Mouse (Mus musculus) myocyte (in vitro differentiated cells): ENCODE results near the gene Kcnf1. TPM values are rescaled to one million over a fixed set of nuclear protein-coding genes. Genes with fewer than 3 reads are reported as not detected.
A peak's percentile ranks its signal among the peaks of the same experiment; 100 is the strongest.

Experiments
- H3K27me3 ChIP-seq: one replicate; pipeline ENCODE4 v1.6.1; 2011; ENCODE audit not compliant: control insufficient read depth, insufficient read depth, insufficient read length
- H3K36me3 ChIP-seq: one replicate; pipeline ENCODE4 v1.6.1; 2011; ENCODE audit not compliant: control insufficient read depth, insufficient read depth
- H3K4me2 ChIP-seq: one replicate; pipeline ENCODE4 v1.6.1; 2011; ENCODE audit warnings: low read depth, control low read depth
- H3K4me3 ChIP-seq: one replicate; pipeline ENCODE4 v1.5.1; 2011; ENCODE audit warnings: mild to moderate bottlenecking, control low read depth, moderate library complexity
- H3K79me2 ChIP-seq: one replicate; pipeline ENCODE4 v1.6.1; 2011; ENCODE audit not compliant: control insufficient read depth, insufficient read depth
- H3ac ChIP-seq: one replicate; pipeline ENCODE4 v1.6.1; 2011; ENCODE audit not compliant: control insufficient read depth, insufficient read length
- CEBPB ChIP-seq: IDR thresholded peaks from 2 replicates; pipeline ENCODE4 v1.6.1; 2011; ENCODE audit warnings: mild to moderate bottlenecking, moderate library complexity; ENCODE audit not compliant: poor library complexity, insufficient read depth, severe bottlenecking
- E2F4 ChIP-seq: IDR thresholded peaks from one replicate; pipeline ENCODE4 v1.6.1; 2011; ENCODE audit warnings: mild to moderate bottlenecking, control low read depth, moderate library complexity; ENCODE audit not compliant: insufficient read depth
- MAX ChIP-seq: IDR thresholded peaks from one replicate; pipeline ENCODE4 v1.6.1; 2011; ENCODE audit warnings: low read depth, mild to moderate bottlenecking, control low read depth
- MYOD1 ChIP-seq, 3 experiments: IDR thresholded peaks; one replicate each; pipeline ENCODE4 v1.6.1; 2011; ENCODE audit warnings: control low read depth in 2 of 3, low read depth in 2 of 3, mild to moderate bottlenecking in 2 of 3, moderate library complexity in 1 of 3; ENCODE audit not compliant: insufficient read length in 2 of 3, control insufficient read depth in 1 of 3
- MYOG ChIP-seq, 3 experiments: IDR thresholded peaks; one replicate each; pipeline ENCODE4 v1.6.1; 2011; ENCODE audit warnings: control low read depth in 2 of 3, low read depth in 2 of 3, mild to moderate bottlenecking in 2 of 3; ENCODE audit not compliant: insufficient read length in 2 of 3, control insufficient read depth in 1 of 3, insufficient read depth in 1 of 3
- POLR2A ChIP-seq: IDR thresholded peaks from one replicate; pipeline ENCODE4 v1.6.1; 2011; ENCODE audit warnings: low read depth, mild to moderate bottlenecking, control low read depth, moderate library complexity; ENCODE audit not compliant: insufficient read length
- POLR2AphosphoS2 ChIP-seq: IDR thresholded peaks from one replicate; pipeline ENCODE4 v1.6.1; 2011; ENCODE audit warnings: low read depth, control low read depth; ENCODE audit not compliant: insufficient read length
- REST ChIP-seq: IDR thresholded peaks from one replicate; pipeline ENCODE4 v1.6.1; 2011; ENCODE audit warnings: mild to moderate bottlenecking, control low read depth, moderate library complexity; ENCODE audit not compliant: insufficient read depth, insufficient read length
- SRF ChIP-seq: IDR thresholded peaks from one replicate; pipeline ENCODE4 v1.6.1; 2011; ENCODE audit warnings: low read depth; ENCODE audit not compliant: control insufficient read depth, insufficient read length
- TCF12 ChIP-seq: IDR thresholded peaks from one replicate; pipeline ENCODE4 v1.6.1; 2011; ENCODE audit warnings: mild to moderate bottlenecking, control low read depth; ENCODE audit not compliant: poor library complexity, insufficient read depth, severe bottlenecking
- TCF3 ChIP-seq: IDR thresholded peaks from one replicate; pipeline ENCODE4 v1.6.1; 2011; ENCODE audit warnings: low read depth, control low read depth; ENCODE audit not compliant: insufficient read length
- USF1 ChIP-seq: IDR thresholded peaks from one replicate; pipeline ENCODE4 v1.6.1; 2011; ENCODE audit warnings: low read depth, mild to moderate bottlenecking, control low read depth, moderate library complexity
- polyA plus RNA-seq: library from polyadenylated mRNA; unstranded; fragments of >200 nt; fragmentation: generic; extraction: Trizol; gene quantifications from one replicate; pipeline ENCODE4 v1.2.1, GENCODE M21; 2012; ENCODE audit warnings: missing spikeins

Gene Kcnf1
- polyA plus RNA-seq, 1 experiment: 1.7 TPM

GRCm38 (mm10) chr12:17194140-17194539, 17.5 kb upstream of the Kcnf1 start:
- Histone ChIP-seq H3K36me3 (no peaks in the 10 kb centered on the region), H3K79me2 (no peaks in the 10 kb centered on the region), H3K27me3 (no peaks in the 10 kb centered on the region), H3K4me2 (peak overlapping the region; percentile 8), H3ac (no peak overlapping the region), H3K4me3 (no peak overlapping the region)
- no peak for TF ChIP-seq REST
- no peak for TF ChIP-seq TCF3
- no peak for TF ChIP-seq MYOD1 (IDR thresholded peaks at IDR 0.05; ENCODE audit: control insufficient read depth in 1 of 3, insufficient read length in 2 of 3, low read depth in 2 of 3)
- no peak for TF ChIP-seq POLR2AphosphoS2
- no peak for TF ChIP-seq SRF
- no peak for TF ChIP-seq CEBPB
- TF ChIP-seq TCF12: no peak
- TF ChIP-seq MYOG (IDR thresholded peaks at IDR 0.05; ENCODE audit: control insufficient read depth in 1 of 3, insufficient read depth in 1 of 3, insufficient read length in 2 of 3, low read depth in 2 of 3): no peak
- TF ChIP-seq MAX: no peak
- no peak for TF ChIP-seq POLR2A
- TF ChIP-seq USF1: no peak
- no peak for TF ChIP-seq E2F4

GRCm38 (mm10) chr12:17193311-17193710, 16.6 kb upstream of the Kcnf1 start:
- no peak for TF ChIP-seq POLR2A
- no peak for TF ChIP-seq TCF12
- no peak for TF ChIP-seq SRF
- no peak for TF ChIP-seq MYOD1 (IDR thresholded peaks at IDR 0.05; ENCODE audit: control insufficient read depth in 1 of 3, insufficient read length in 2 of 3, low read depth in 2 of 3)
- no peak for TF ChIP-seq USF1
- no peak for TF ChIP-seq POLR2AphosphoS2
- TF ChIP-seq TCF3: no peak
- no peak for TF ChIP-seq CEBPB
- no peak for TF ChIP-seq E2F4
- TF ChIP-seq REST: no peak
- no peak for TF ChIP-seq MYOG (IDR thresholded peaks at IDR 0.05; ENCODE audit: control insufficient read depth in 1 of 3, insufficient read depth in 1 of 3, insufficient read length in 2 of 3, low read depth in 2 of 3)
- TF ChIP-seq MAX: no peak
- Histone ChIP-seq H3K27me3 (no peaks in the 10 kb centered on the region), H3K4me2 (no peak overlapping the region), H3K79me2 (no peaks in the 10 kb centered on the region), H3K36me3 (no peaks in the 10 kb centered on the region), H3K4me3 (no peak overlapping the region), H3ac (no peak overlapping the region)

GRCm38 (mm10) chr12:17192887-17193286, 16.2 kb upstream of the Kcnf1 start:
- TF ChIP-seq POLR2AphosphoS2 (no peak), MYOD1 (IDR thresholded peaks at IDR 0.05; ENCODE audit: control insufficient read depth in 1 of 3, insufficient read length in 2 of 3, low read depth in 2 of 3) (no peak), MAX (no peak), E2F4 (no peak), CEBPB (no peak), TCF12 (no peak)
- H3K36me3 ChIP-seq: no peaks in the 10 kb centered on the region
- H3K27me3 ChIP-seq: no peaks in the 10 kb centered on the region
- H3K79me2 ChIP-seq: no peaks in the 10 kb centered on the region
- no peak overlapping the region for H3K4me3 ChIP-seq
- no peak overlapping the region for H3K4me2 ChIP-seq
- no peak overlapping the region for H3ac ChIP-seq

- Histone ChIP-seq H3K4me2 (peak overlapping the region; percentile 36), H3K36me3 (no peaks in the 10 kb centered on the region), H3ac (no peak overlapping the region), H3K27me3 (no peaks in the 10 kb centered on the region), H3K4me3 (no peak overlapping the region), H3K79me2 (no peaks in the 10 kb centered on the region)
- peak in 1 of 3 experiments; percentile 23 for TF ChIP-seq MYOD1 (IDR thresholded peaks at IDR 0.05; ENCODE audit: control insufficient read depth in 1 of 3, insufficient read length in 2 of 3, low read depth in 2 of 3)
- TF ChIP-seq SRF: no peak
These were observed 7.7 kb upstream of the Kcnf1 start for GRCm38 (mm10) chr12:17184303-17184775.

- no peak overlapping the region for H3K4me2 ChIP-seq
- H3ac ChIP-seq: no peak overlapping the region
- no peak overlapping the region for H3K4me3 ChIP-seq
- TF ChIP-seq SRF: no peak
- no peak for TF ChIP-seq MYOG (IDR thresholded peaks at IDR 0.05; ENCODE audit: control insufficient read depth in 1 of 3, insufficient read depth in 1 of 3, insufficient read length in 2 of 3, low read depth in 2 of 3)
- TF ChIP-seq REST: no peak
- no peak for TF ChIP-seq CEBPB
- no peak for TF ChIP-seq POLR2A
- TF ChIP-seq TCF3: no peak
- no peak for TF ChIP-seq USF1
- no peak for TF ChIP-seq POLR2AphosphoS2
- no peak for TF ChIP-seq TCF12
- TF ChIP-seq E2F4: no peak
- no peak for TF ChIP-seq MYOD1 (IDR thresholded peaks at IDR 0.05; ENCODE audit: control insufficient read depth in 1 of 3, insufficient read length in 2 of 3, low read depth in 2 of 3)
- TF ChIP-seq MAX: no peak
- H3K27me3 ChIP-seq: no peaks in the 10 kb centered on the region
- no peaks in the 10 kb centered on the region for H3K79me2 ChIP-seq
- H3K36me3 ChIP-seq: no peaks in the 10 kb centered on the region
These were observed 7.1 kb upstream of the Kcnf1 start for GRCm38 (mm10) chr12:17183788-17184187.
